Mouse (Mus musculus) bone marrow, adult 2 months (tissue): ENCODE results near the gene Hrg.

Experiments
- CTCF ChIP-seq: fragments of 200-500 bp; IDR thresholded peaks from 2 replicates; pipeline ENCODE4 v1.5.1; 2011; ENCODE audit warnings: low read length, control low read depth; ENCODE audit not compliant: control insufficient read depth, insufficient read depth
- POLR2A ChIP-seq: fragments of 200-500 bp; IDR thresholded peaks from 2 replicates; pipeline ENCODE4 v1.6.1; 2011; ENCODE audit warnings: low read depth, mild to moderate bottlenecking, control low read depth, low read length, borderline replicate concordance; ENCODE audit not compliant: control insufficient read depth

GRCm38 (mm10) chr16:22929575-22929974 is 21.3 kb upstream of the Hrg start:
- no peak for TF ChIP-seq POLR2A
- TF ChIP-seq CTCF: no peak
